Mouse (Mus musculus) embryonic fibroblast, embryonic 13.5 days (primary cell): ENCODE measurements around the gene 2900011O08Rik. TPM values are rescaled to one million over a fixed set of nuclear protein-coding genes. Genes with fewer than 3 reads are reported as not detected.

Experiments used
- H3K27ac ChIP-seq: 2 replicates; pipeline ENCODE4 v1.5.1; 2012; ENCODE audit warnings: low read length, control low read depth, inconsistent platforms; ENCODE audit not compliant: insufficient read depth
- H3K4me1 ChIP-seq: 2 replicates; pipeline ENCODE4 v1.6.1; 2011; ENCODE audit warnings: low read length; ENCODE audit not compliant: control insufficient read depth, insufficient read depth
- H3K4me3 ChIP-seq: 2 replicates; pipeline ENCODE4 v1.5.1; 2011; ENCODE audit warnings: mild to moderate bottlenecking, control low read depth, low read length; ENCODE audit not compliant: insufficient read depth
- CTCF ChIP-seq: IDR thresholded peaks from 2 replicates; pipeline ENCODE4 v1.5.1; 2011; ENCODE audit warnings: mild to moderate bottlenecking, control low read depth, low read length, moderate library complexity, borderline replicate concordance; ENCODE audit not compliant: insufficient read depth
- POLR2A ChIP-seq: IDR thresholded peaks from 2 replicates; pipeline ENCODE4 v1.6.1; 2011; ENCODE audit warnings: low read depth, mild to moderate bottlenecking, control low read depth, low read length, moderate library complexity
- polyA plus RNA-seq: library from polyadenylated mRNA; stranded (reverse); fragments of >200 nt; gene quantifications from 2 replicates; pipeline ENCODE4 v1.2.4, GENCODE M21; 2011; ENCODE audit warnings: low read depth; ENCODE audit not compliant: missing spikeins, insufficient read length

2900011O08Rik gene
- polyA plus RNA-seq, 1 experiment, result 1.1 TPM

DNA sequence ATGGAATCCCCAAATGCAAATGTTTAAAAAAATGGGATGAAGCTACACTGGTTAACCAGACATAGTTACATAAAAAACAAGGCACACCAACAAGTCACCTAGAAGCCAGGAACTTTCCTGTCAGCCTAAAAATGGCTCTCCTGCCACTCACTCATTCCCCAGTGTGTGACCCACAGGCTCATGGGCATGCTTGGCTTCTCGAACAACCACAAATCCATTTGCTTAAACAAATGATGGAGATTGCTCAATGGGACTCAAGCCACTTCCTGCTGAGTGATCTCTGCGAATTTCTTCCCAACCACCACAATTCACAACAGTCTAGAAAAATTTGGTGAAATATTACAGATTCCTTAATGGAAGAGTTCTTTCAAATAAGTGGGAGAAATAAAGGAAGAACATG is 124.5 kb downstream of the 2900011O08Rik start:
- Histone ChIP-seq H3K27ac (no peak overlapping the region), H3K4me3 (no peak overlapping the region), H3K4me1 (no peaks in the 10 kb centered on the region)
- TF ChIP-seq POLR2A (no peak), CTCF (no peak)

DNA sequence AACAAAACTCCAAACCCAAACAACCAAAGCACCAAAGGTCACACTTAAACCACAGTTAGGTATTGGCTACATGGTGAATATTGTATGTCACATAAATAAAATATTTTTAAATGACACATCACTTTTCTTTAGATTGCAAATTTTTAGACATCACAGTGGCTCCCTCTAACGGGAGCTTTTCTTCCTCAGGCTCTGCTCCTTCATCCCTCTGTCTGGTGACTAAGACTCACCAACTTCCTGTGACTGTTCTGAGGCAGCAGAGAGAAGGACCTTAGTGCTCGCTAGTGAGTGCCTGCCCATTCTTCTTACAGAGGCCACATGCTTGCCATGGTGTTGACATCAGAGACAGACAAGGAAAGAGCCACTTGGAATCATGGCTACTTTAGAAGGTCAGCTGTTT is 125.7 kb downstream of the 2900011O08Rik start:
- TF ChIP-seq POLR2A (no peak), CTCF (no peak)
- Histone ChIP-seq H3K4me1 (no peaks in the 10 kb centered on the region), H3K4me3 (no peak overlapping the region), H3K27ac (no peak overlapping the region)

DNA sequence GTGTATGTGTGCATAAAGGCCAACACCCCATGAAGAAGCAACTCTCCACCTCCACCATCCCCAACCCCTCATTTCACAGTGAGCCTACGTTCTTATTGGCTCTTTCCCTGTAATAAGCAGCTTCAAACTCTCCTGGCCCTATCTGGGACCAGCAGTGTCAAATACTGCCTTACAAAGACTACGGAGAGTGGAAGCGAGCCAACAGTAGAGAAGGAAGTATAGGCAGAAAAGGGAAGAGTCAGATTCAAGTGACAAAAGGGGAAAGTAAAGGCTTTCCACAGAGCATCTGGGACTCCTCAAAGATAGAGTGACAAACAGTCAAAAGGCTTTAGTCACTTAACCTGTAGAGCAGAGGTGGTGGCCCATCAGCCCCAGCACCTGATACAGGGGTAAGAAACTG is 126.3 kb downstream of the 2900011O08Rik start:
- Histone ChIP-seq H3K4me1 (no peaks in the 10 kb centered on the region), H3K27ac (no peak overlapping the region), H3K4me3 (no peak overlapping the region)
- no peak for TF ChIP-seq CTCF
- no peak for TF ChIP-seq POLR2A

DNA sequence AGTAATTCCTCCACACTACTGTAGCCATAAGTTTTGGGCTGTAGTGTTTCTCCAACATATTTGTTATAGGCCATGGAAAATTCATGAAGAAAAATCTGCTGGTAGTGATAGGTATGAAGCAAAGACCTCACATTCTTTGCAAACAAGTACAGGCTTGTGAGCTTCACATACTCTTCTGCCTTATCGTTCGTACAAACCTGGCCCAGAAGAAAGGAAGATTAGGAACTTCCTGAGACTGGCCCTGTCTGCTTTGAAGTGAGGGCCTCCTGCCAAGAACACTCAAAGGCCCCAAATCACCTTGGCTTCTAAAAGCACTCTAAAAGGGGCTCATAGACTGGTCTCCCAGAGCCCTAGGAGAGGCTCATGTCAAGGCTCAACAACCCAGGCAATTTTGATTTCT is 130.9 kb downstream of the 2900011O08Rik start:
- Histone ChIP-seq H3K4me1 (no peaks in the 10 kb centered on the region), H3K4me3 (no peak overlapping the region), H3K27ac (no peak overlapping the region)
- TF ChIP-seq CTCF, result no peak
- no peak for TF ChIP-seq POLR2A

DNA sequence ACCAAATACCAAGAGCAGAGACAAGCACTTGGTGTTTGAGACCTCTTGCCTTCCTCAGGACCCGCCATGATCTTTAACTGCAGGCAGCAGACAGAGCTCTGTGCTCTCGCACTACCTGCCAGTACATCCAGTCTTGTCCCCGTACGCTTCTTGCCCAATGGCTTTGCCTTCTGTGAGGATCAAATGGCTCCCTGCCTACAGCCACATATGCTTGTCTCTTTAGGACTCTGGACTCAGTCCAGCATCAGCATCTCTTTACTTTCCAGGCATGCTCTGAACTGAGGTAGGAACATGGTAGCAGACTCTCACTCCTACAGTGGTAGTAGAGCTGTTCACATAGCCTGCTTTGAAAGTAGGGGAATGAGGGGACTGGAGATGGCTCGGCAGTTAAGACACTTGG is 134.5 kb downstream of the 2900011O08Rik start:
- H3K4me1 ChIP-seq, result no peaks in the 10 kb centered on the region
- no peak for TF ChIP-seq CTCF
- TF ChIP-seq POLR2A, result no peak
- H3K27ac ChIP-seq, result no peak overlapping the region
- H3K4me3 ChIP-seq, result no peak overlapping the region

DNA sequence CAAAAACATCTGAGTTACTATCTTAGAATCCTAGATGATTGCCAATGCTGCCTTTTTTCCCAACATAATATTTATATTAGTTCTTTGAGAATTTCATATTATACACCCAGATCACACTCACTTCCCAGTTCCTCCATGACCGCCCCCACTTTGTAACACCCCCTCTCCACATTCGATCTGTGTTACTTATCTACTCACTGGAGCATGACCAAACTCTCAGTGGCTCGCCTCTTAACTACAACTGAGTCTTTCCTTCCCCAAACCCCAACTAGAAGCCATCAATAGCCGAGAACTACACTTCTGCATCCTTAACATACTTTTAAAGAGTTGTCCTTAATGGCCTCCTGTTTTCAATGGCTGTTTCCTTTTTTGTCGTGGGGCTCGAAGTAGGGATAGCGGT is 135.2 kb downstream of the 2900011O08Rik start:
- Histone ChIP-seq H3K4me1 (no peaks in the 10 kb centered on the region), H3K27ac (no peak overlapping the region), H3K4me3 (no peak overlapping the region)
- TF ChIP-seq POLR2A, result no peak
- no peak for TF ChIP-seq CTCF

DNA sequence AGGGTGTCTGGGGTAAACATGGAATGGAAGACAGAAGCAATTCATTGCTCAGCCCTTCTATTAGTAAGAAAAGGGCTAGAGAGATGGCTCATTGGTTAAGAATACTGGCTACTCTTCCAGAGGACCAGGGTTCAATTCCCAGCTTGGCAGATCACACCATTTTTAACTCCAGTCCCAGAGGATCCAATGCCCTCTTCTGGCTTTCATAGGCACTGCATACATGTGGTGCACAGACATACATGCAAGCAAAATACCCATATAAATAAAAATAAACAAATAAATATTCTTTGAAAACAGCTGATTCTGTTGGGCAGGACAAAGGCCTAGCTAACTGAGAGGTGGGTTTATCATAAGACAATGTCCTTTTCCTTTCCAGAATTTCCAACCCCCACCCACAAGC is 136.2 kb downstream of the 2900011O08Rik start:
- Histone ChIP-seq H3K27ac (no peak overlapping the region), H3K4me3 (no peak overlapping the region), H3K4me1 (no peaks in the 10 kb centered on the region)
- TF ChIP-seq POLR2A (no peak), CTCF (no peak)

DNA sequence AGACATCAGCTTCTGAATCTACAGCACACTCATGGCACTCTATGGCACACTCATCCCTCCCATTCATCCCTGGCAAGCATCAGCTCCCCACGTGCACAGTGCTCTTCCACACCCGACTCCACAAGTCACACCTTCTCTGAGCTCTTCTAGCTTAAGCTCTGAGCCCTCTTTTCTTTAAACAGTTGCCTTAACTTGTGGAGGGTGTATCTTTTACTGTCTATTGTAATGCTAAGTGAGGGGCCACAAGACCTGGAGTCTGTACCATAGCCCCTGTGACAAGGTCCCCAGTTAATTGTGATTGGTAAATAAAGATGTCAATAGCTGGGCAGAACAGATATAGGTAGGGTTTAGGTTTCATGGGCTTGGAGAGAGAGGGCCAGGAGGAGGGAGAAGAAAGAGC is 137.5 kb downstream of the 2900011O08Rik start:
- no peak overlapping the region for H3K27ac ChIP-seq
- TF ChIP-seq POLR2A (no peak), CTCF (no peak)
- no peaks in the 10 kb centered on the region for H3K4me1 ChIP-seq

DNA sequence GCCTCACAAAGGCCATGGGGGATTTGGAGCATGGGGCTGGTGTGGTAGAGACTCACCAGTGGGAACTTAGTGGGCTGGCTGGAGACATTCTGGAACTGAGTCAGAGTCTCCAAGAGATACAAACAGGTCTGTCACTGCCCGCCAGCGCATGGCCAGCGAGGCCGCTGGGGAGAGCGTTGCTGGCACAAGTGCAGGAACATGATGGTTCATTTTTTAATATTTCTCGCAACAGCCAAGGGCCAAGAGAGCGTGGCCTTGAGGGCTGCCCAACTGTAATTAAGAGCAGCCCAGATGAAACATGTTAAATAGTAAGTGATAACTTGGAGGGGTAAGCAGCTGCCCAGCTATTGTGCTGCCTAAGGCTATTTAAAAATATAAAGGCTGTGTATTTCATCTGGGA is 138.3 kb downstream of the 2900011O08Rik start:
- no peak overlapping the region for H3K27ac ChIP-seq
- TF ChIP-seq POLR2A (no peak), CTCF (no peak)
- H3K4me3 ChIP-seq, result no peak overlapping the region
- no peaks in the 10 kb centered on the region for H3K4me1 ChIP-seq

More for the DNA sequence above, 137.5 kb downstream of the 2900011O08Rik start:
- H3K4me3 ChIP-seq, result no peak overlapping the region

DNA sequence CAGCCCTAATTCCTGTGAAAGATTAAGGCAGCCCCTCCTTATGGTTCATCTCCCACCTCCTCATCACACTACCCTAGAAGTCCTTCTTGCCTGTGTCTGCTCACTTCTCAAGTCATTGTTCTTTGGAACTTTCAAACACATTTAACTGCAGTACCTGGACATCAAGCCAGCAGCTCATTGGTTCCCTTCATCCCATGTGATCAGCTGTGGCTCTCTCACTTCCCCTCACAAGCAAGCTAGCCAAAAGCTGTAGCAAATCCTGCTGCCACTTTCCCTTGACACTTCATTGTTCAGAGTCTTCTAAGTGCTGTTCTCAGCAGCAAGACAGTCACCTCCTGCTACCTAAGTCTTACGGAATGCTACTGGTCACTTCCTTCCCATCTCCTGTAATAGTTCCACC is 138.8 kb downstream of the 2900011O08Rik start:
- TF ChIP-seq POLR2A (no peak), CTCF (no peak)
- Histone ChIP-seq H3K27ac (no peak overlapping the region), H3K4me3 (no peak overlapping the region), H3K4me1 (no peaks in the 10 kb centered on the region)

DNA sequence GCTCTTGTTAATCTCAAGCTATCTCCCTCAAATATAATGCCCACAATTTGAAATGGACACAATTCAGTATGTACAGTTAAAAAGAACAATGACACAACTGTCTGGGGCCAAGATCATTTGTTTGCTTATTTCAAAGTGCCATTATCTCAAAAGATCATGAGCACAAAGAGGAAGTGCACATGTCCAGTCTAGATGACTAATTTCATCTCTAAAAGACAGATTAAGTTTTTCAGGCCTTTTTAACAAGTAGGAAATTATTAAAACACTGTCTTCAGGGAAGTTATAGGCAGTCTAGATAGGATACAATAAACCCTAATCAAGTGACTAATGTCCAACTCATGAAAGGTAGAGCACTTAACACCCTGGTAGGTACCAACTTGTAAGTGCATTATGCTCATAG is 142.6 kb downstream of the 2900011O08Rik start:
- Histone ChIP-seq H3K4me3 (no peak overlapping the region), H3K27ac (no peak overlapping the region), H3K4me1 (no peaks in the 10 kb centered on the region)
- TF ChIP-seq POLR2A, result no peak
